ENCODE assay signal across 8 mouse cellular contexts in genomic region chr5:35104960-35105921, GRCm38 (mm10). TPM values are rescaled to one million over a fixed set of nuclear protein-coding genes. Genes with fewer than 3 reads are reported as not detected.
A peak's percentile ranks its signal among the peaks of the same experiment; 100 is the strongest.
DNase-seq lines count a peak whose midpoint lies in the region; ATAC-seq and TF ChIP-seq lines count a peak whose summit lies in the region.

Lrpap1 (minus strand) TSS chr5:35105766.

- TF ChIP-seq POLR2A in lung, adult 2 months (IDR thresholded peaks at IDR 0.05; ENCODE audit: borderline replicate concordance, extremely low read depth, low read depth, low read length), result peak; percentile 98

- no peaks in the 10 kb centered on the region for H3K9me3 ChIP-seq in ES-E14 (ENCODE audit: control insufficient read depth, insufficient read depth, low read depth, low read length)
- H3K9me3 ChIP-seq in forebrain, embryonic 15.5 days, result no peaks in the 10 kb centered on the region

- H3K27me3 ChIP-seq in forebrain, embryonic 15.5 days, result no peaks in the 10 kb centered on the region

- peak; percentile 83 for DNase-seq in ES-E14 (ENCODE audit: low read depth, low spot score)
- DNase-seq in cerebellum, adult 11-12 months, result peak; percentile 84
- peak; percentile 65 for DNase-seq in heart, postnatal 25 days (ENCODE audit: low spot score)
- peak; percentile 77 to 92 for DNase-seq in layer of hippocampus, adult 18-20 months (ENCODE audit: low spot score in 2 of 2)
- peak; percentile 90 for DNase-seq in lung, adult 2 months
- peak; percentile 69 to 70 for DNase-seq in thymus, adult 18-20 months

- peak within 1 kb of the TSS; percentile 93 for H3K27ac ChIP-seq in ES-E14 (ENCODE audit: insufficient read depth, low read depth, low read length, poor library complexity, severe bottlenecking)
- peak within 1 kb of the TSS; percentile 81 for H3K27ac ChIP-seq in forebrain, embryonic 15.5 days (replicated peaks)

- under 1% methylated on average over 38 of the region's 39 CpGs for WGBS in forebrain, embryonic 15.5 days
- WGBS in lung, adult 2 months, result under 1% methylated on average over 39 of the region's 39 CpGs

- peak within 1 kb of the TSS; percentile 73 to 92 for H3K4me3 ChIP-seq in ES-E14 (ENCODE audit: insufficient read depth in 1 of 2, low read depth in 1 of 2, low read length in 2 of 2, poor library complexity in 1 of 2, severe bottlenecking in 1 of 2)
- peak within 1 kb of the TSS; percentile 73 for H3K4me3 ChIP-seq in forebrain, embryonic 15.5 days
- H3K4me3 ChIP-seq in lung, adult 2 months (replicated peaks; ENCODE audit: extremely low read depth, low read depth, low read length), result peak within 1 kb of the TSS; percentile 81

- H3K4me1 ChIP-seq in ES-E14 (ENCODE audit: control insufficient read depth in 2 of 2, insufficient read depth in 2 of 2, low read length in 2 of 2, poor library complexity in 1 of 2), result peaks cover 0 to 14% of the 10 kb centered on the region in 2 experiments; a peak in 3 of 4 replicates
- H3K4me1 ChIP-seq in forebrain, embryonic 15.5 days, result peaks cover 27% of the 10 kb centered on the region
- peaks cover 13% of the 10 kb centered on the region for H3K4me1 ChIP-seq in lung, adult 2 months (ENCODE audit: control insufficient read depth, insufficient read depth, low read length)

- peak within 1 kb of the TSS; percentile 56 for H3K4me2 ChIP-seq in forebrain, embryonic 15.5 days (replicated peaks)

- H3K36me3 ChIP-seq in ES-E14 (ENCODE audit: control insufficient read depth, insufficient read depth, low read length, poor library complexity, severe bottlenecking), result peaks cover 24% of the 10 kb centered on the region
- peaks cover 24% of the 10 kb centered on the region for H3K36me3 ChIP-seq in forebrain, embryonic 15.5 days

- no peak for TF ChIP-seq CTCF in lung, adult 2 months (IDR thresholded peaks at IDR 0.05; ENCODE audit: insufficient read depth, low read length)

- intact Hi-C loops in heart, postnatal 25 days (cut with DNase I), result no loop called here

- peak; percentile 96 for ATAC-seq in forebrain, embryonic 15.5 days (replicated peaks)
- peak; percentile 82 for ATAC-seq in neutrophil, adult 5-6 weeks (ENCODE audit: extremely low read depth, insufficient number of reproducible peaks, low FRiP score, poor library complexity, severe bottlenecking)

- H3K9ac ChIP-seq in ES-E14 (ENCODE audit: insufficient read depth, low read depth, low read length, poor library complexity, severe bottlenecking), result peak within 1 kb of the TSS; percentile 86
- peak within 1 kb of the TSS; percentile 68 for H3K9ac ChIP-seq in forebrain, embryonic 15.5 days (replicated peaks)

- in situ Hi-C loops in ES-E14 (cut with MboI; ENCODE audit: low sequenced_read_pairs in 2 of 2, unreplicated experiment in 2 of 2), result no loop called here

TF ChIP-seq in ES-E14, 5 proteins besides CTCF, POLR2A, EP300 and RAD21:
- TF ChIP-seq ZC3H11A (IDR thresholded peaks at IDR 0.05; ENCODE audit: borderline replicate concordance, low read depth, low read length), result no peak
- peak; percentile 25; the same call in 1 of the 2 replicates for TF ChIP-seq CHD2 (IDR thresholded peaks at IDR 0.05; ENCODE audit: low read depth, low read length)
- TF ChIP-seq MAFK (IDR thresholded peaks at IDR 0.05; ENCODE audit: insufficient read depth, low read depth, low read length), result no peak
- 0 out of 2 replicates have a peak, but pooled peaks have one; percentile 30 for TF ChIP-seq ZNF384 (IDR thresholded peaks at IDR 0.05; ENCODE audit: low read depth, low read length)
- TF ChIP-seq HCFC1 (IDR thresholded peaks at IDR 0.05; ENCODE audit: borderline replicate concordance, insufficient read depth, low read length), result no peak

RNA-seq across cellular contexts. Expression of gene Lrpap1, which starts in this region (rescaled TPM):
- total RNA-seq in ES-E14 (2012; rRNA removed), result 258 and 275 TPM in 2 replicates
- polyA plus RNA-seq in forebrain, embryonic 15.5 days (2015; fragmentation: Nextera tagmentation; extraction: Ambion mirVana), result 146 and 152 TPM in 2 replicates
- 10 to 100 TPM; 46.7 to 47.3 TPM for total RNA-seq in heart, postnatal 25 days (2021)
- 100 to 1,000 TPM; 142 to 166 TPM for total RNA-seq in layer of hippocampus, adult 18-20 months (2021)
- polyA plus RNA-seq in lung, adult 2 months (2012; rRNA removed), result 41.6 and 59.7 TPM in 2 replicates
- total RNA-seq in neutrophil, adult 5-6 weeks (2017), result 24.3 and 29.7 TPM in 2 replicates

Comparison
In these comparisons a context has a peak if more than half of its experiments do, and no peak if none do; other contexts are left out.
1. Peak in every context shown above with its lines: DNase-seq, ATAC-seq, H3K4me3 ChIP-seq and H3K27ac ChIP-seq.